Mouse (Mus musculus): Measurements from ENCODE around the gene Lmf1.

DNA sequence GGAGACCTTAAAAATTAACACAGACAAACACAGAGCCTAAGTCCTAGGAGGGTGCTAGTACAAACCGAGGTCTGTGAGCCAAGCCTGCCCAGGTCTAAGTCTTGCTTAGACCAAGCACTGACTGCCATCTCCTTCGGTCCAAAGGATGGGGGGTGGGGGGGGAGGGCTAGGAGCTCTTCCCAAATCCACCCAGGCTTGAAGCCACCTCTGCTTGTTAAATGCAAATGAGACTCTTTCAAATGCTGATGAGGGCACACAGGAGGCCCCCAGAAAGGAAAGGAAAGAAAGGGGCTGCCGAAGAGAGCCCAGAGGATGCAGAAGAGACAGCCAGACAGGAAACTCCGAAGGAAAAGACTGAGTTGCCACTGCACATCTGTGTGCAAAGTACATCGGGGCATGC, 100.9 kb downstream of the Lmf1 start:
- TF ChIP-seq EP300 (IDR thresholded peaks at IDR 0.05; ENCODE audit: insufficient read depth, low read depth, low read length) (peak; percentile 69; the same call in 1 of the 2 replicates), CTCF (IDR thresholded peaks at IDR 0.05; ENCODE audit: low read depth, low read length) (no peak), POLR2A (IDR thresholded peaks at IDR 0.05; ENCODE audit: insufficient read depth, low read length) (no peak)

Measured in ES-Bruce4 (cell line).